Mouse (Mus musculus) myocyte (in vitro differentiated cells): ENCODE results near the gene Artn. TPM values are rescaled to one million over a fixed set of nuclear protein-coding genes. Genes with fewer than 3 reads are reported as not detected.

Experiments used
- H3K27me3 ChIP-seq: one replicate; pipeline ENCODE4 v1.6.1; 2011; ENCODE audit not compliant: control insufficient read depth, insufficient read depth, insufficient read length
- H3K36me3 ChIP-seq: one replicate; pipeline ENCODE4 v1.6.1; 2011; ENCODE audit not compliant: control insufficient read depth, insufficient read depth
- H3K4me2 ChIP-seq: one replicate; pipeline ENCODE4 v1.6.1; 2011; ENCODE audit warnings: low read depth, control low read depth
- H3K4me3 ChIP-seq: one replicate; pipeline ENCODE4 v1.5.1; 2011; ENCODE audit warnings: mild to moderate bottlenecking, control low read depth, moderate library complexity
- H3K79me2 ChIP-seq: one replicate; pipeline ENCODE4 v1.6.1; 2011; ENCODE audit not compliant: control insufficient read depth, insufficient read depth
- H3ac ChIP-seq: one replicate; pipeline ENCODE4 v1.6.1; 2011; ENCODE audit not compliant: control insufficient read depth, insufficient read length
- CEBPB ChIP-seq: IDR thresholded peaks from 2 replicates; pipeline ENCODE4 v1.6.1; 2011; ENCODE audit warnings: mild to moderate bottlenecking, moderate library complexity; ENCODE audit not compliant: poor library complexity, insufficient read depth, severe bottlenecking
- E2F4 ChIP-seq: IDR thresholded peaks from one replicate; pipeline ENCODE4 v1.6.1; 2011; ENCODE audit warnings: mild to moderate bottlenecking, control low read depth, moderate library complexity; ENCODE audit not compliant: insufficient read depth
- MAX ChIP-seq: IDR thresholded peaks from one replicate; pipeline ENCODE4 v1.6.1; 2011; ENCODE audit warnings: low read depth, mild to moderate bottlenecking, control low read depth
- MYOD1 ChIP-seq, 3 experiments: IDR thresholded peaks; one replicate each; pipeline ENCODE4 v1.6.1; 2011; ENCODE audit warnings: control low read depth in 2 of 3, low read depth in 2 of 3, mild to moderate bottlenecking in 2 of 3, moderate library complexity in 1 of 3; ENCODE audit not compliant: insufficient read length in 2 of 3, control insufficient read depth in 1 of 3
- MYOG ChIP-seq, 3 experiments: IDR thresholded peaks; one replicate each; pipeline ENCODE4 v1.6.1; 2011; ENCODE audit warnings: control low read depth in 2 of 3, low read depth in 2 of 3, mild to moderate bottlenecking in 2 of 3; ENCODE audit not compliant: insufficient read length in 2 of 3, control insufficient read depth in 1 of 3, insufficient read depth in 1 of 3
- POLR2A ChIP-seq: IDR thresholded peaks from one replicate; pipeline ENCODE4 v1.6.1; 2011; ENCODE audit warnings: low read depth, mild to moderate bottlenecking, control low read depth, moderate library complexity; ENCODE audit not compliant: insufficient read length
- POLR2AphosphoS2 ChIP-seq: IDR thresholded peaks from one replicate; pipeline ENCODE4 v1.6.1; 2011; ENCODE audit warnings: low read depth, control low read depth; ENCODE audit not compliant: insufficient read length
- REST ChIP-seq: IDR thresholded peaks from one replicate; pipeline ENCODE4 v1.6.1; 2011; ENCODE audit warnings: mild to moderate bottlenecking, control low read depth, moderate library complexity; ENCODE audit not compliant: insufficient read depth, insufficient read length
- SRF ChIP-seq: IDR thresholded peaks from one replicate; pipeline ENCODE4 v1.6.1; 2011; ENCODE audit warnings: low read depth; ENCODE audit not compliant: control insufficient read depth, insufficient read length
- TCF12 ChIP-seq: IDR thresholded peaks from one replicate; pipeline ENCODE4 v1.6.1; 2011; ENCODE audit warnings: mild to moderate bottlenecking, control low read depth; ENCODE audit not compliant: poor library complexity, insufficient read depth, severe bottlenecking
- TCF3 ChIP-seq: IDR thresholded peaks from one replicate; pipeline ENCODE4 v1.6.1; 2011; ENCODE audit warnings: low read depth, control low read depth; ENCODE audit not compliant: insufficient read length
- USF1 ChIP-seq: IDR thresholded peaks from one replicate; pipeline ENCODE4 v1.6.1; 2011; ENCODE audit warnings: low read depth, mild to moderate bottlenecking, control low read depth, moderate library complexity
- polyA plus RNA-seq: library from polyadenylated mRNA; unstranded; fragments of >200 nt; fragmentation: generic; extraction: Trizol; gene quantifications from one replicate; pipeline ENCODE4 v1.2.1, GENCODE M21; 2012; ENCODE audit warnings: missing spikeins

Gene Artn
- polyA plus RNA-seq: 15.9 TPM

- H3K79me2 ChIP-seq: no peaks in the 10 kb centered on the region
- no peaks in the 10 kb centered on the region for H3K27me3 ChIP-seq
- H3K4me2 ChIP-seq: peak within 1 kb of the TSS; percentile 77
- H3K36me3 ChIP-seq: no peaks in the 10 kb centered on the region
- no peak for TF ChIP-seq SRF
- no peak for TF ChIP-seq E2F4
- peak; percentile 47 for TF ChIP-seq POLR2A
- no peak within 1 kb of the TSS for H3ac ChIP-seq
- H3K4me3 ChIP-seq: peak within 1 kb of the TSS; percentile 35
Measured at GRCm38 (mm10) chr4:117929391-117929881, at the start of gene Artn. Gene Artn, minus strand, starts transcription at chr4:117929763.

- H3K36me3 ChIP-seq: no peaks in the 10 kb centered on the region
- H3ac ChIP-seq: no peak overlapping the region
- H3K4me2 ChIP-seq: no peak overlapping the region
- TF ChIP-seq MAX (no peak), MYOG (IDR thresholded peaks at IDR 0.05; ENCODE audit: control insufficient read depth in 1 of 3, insufficient read depth in 1 of 3, insufficient read length in 2 of 3, low read depth in 2 of 3) (no peak), USF1 (no peak), REST (no peak), SRF (no peak), POLR2A (no peak), CEBPB (no peak), E2F4 (no peak), TCF3 (no peak), POLR2AphosphoS2 (no peak), MYOD1 (IDR thresholded peaks at IDR 0.05; ENCODE audit: control insufficient read depth in 1 of 3, insufficient read length in 2 of 3, low read depth in 2 of 3) (no peak), TCF12 (no peak)
- no peaks in the 10 kb centered on the region for H3K27me3 ChIP-seq
- no peaks in the 10 kb centered on the region for H3K79me2 ChIP-seq
- no peak overlapping the region for H3K4me3 ChIP-seq
Measured at GRCm38 (mm10) chr4:117979181-117979580, 49.6 kb upstream of the Artn start.

- no peak for TF ChIP-seq TCF3
- no peak for TF ChIP-seq POLR2A
- H3K79me2 ChIP-seq: no peaks in the 10 kb centered on the region
- H3K36me3 ChIP-seq: no peaks in the 10 kb centered on the region
- H3K27me3 ChIP-seq: no peaks in the 10 kb centered on the region
- H3K4me3 ChIP-seq: no peak overlapping the region
- H3ac ChIP-seq: no peak overlapping the region
- H3K4me2 ChIP-seq: no peak overlapping the region
Measured at GRCm38 (mm10) chr4:117978282-117978681, 48.7 kb upstream of the Artn start.

- TF ChIP-seq MAX (no peak), MYOG (IDR thresholded peaks at IDR 0.05; ENCODE audit: control insufficient read depth in 1 of 3, insufficient read depth in 1 of 3, insufficient read length in 2 of 3, low read depth in 2 of 3) (no peak), CEBPB (no peak), USF1 (no peak), E2F4 (no peak), TCF12 (no peak), REST (no peak), TCF3 (no peak), POLR2AphosphoS2 (no peak), MYOD1 (IDR thresholded peaks at IDR 0.05; ENCODE audit: control insufficient read depth in 1 of 3, insufficient read length in 2 of 3, low read depth in 2 of 3) (no peak), SRF (no peak), POLR2A (no peak)
- no peak overlapping the region for H3K4me2 ChIP-seq
- no peaks in the 10 kb centered on the region for H3K27me3 ChIP-seq
- no peak overlapping the region for H3K4me3 ChIP-seq
- H3K36me3 ChIP-seq: no peaks in the 10 kb centered on the region
- H3ac ChIP-seq: no peak overlapping the region
- no peaks in the 10 kb centered on the region for H3K79me2 ChIP-seq
Measured at GRCm38 (mm10) chr4:117977841-117978240, 48.3 kb upstream of the Artn start.

- Histone ChIP-seq H3K36me3 (no peaks in the 10 kb centered on the region), H3ac (no peak overlapping the region), H3K79me2 (no peaks in the 10 kb centered on the region), H3K27me3 (no peaks in the 10 kb centered on the region), H3K4me3 (no peak overlapping the region), H3K4me2 (no peak overlapping the region)
- TF ChIP-seq USF1 (no peak), CEBPB (no peak), MYOG (IDR thresholded peaks at IDR 0.05; ENCODE audit: control insufficient read depth in 1 of 3, insufficient read depth in 1 of 3, insufficient read length in 2 of 3, low read depth in 2 of 3) (no peak), MYOD1 (IDR thresholded peaks at IDR 0.05; ENCODE audit: control insufficient read depth in 1 of 3, insufficient read length in 2 of 3, low read depth in 2 of 3) (no peak), MAX (no peak)
Measured at GRCm38 (mm10) chr4:117977371-117977770, 47.8 kb upstream of the Artn start.

- H3K4me2 ChIP-seq: no peak overlapping the region
- no peak overlapping the region for H3ac ChIP-seq
- no peak overlapping the region for H3K4me3 ChIP-seq
- TF ChIP-seq E2F4 (no peak), USF1 (peak; percentile 73)
- no peaks in the 10 kb centered on the region for H3K36me3 ChIP-seq
- no peaks in the 10 kb centered on the region for H3K79me2 ChIP-seq
- H3K27me3 ChIP-seq: no peaks in the 10 kb centered on the region
Measured at GRCm38 (mm10) chr4:117975820-117976219, 46.3 kb upstream of the Artn start.
